Mouse (Mus musculus) lung, adult 2 months (tissue): ENCODE results near the gene Uspl1.

Experiments used
- CTCF ChIP-seq: fragments of 200-500 bp; IDR thresholded peaks from 2 replicates; pipeline ENCODE4 v1.5.1; 2011; ENCODE audit warnings: mild to moderate bottlenecking, low read length, control low read depth; ENCODE audit not compliant: insufficient read depth
- POLR2A ChIP-seq: fragments of 200-500 bp; IDR thresholded peaks from 2 replicates; pipeline ENCODE4 v1.6.1; 2011; ENCODE audit warnings: low read depth, mild to moderate bottlenecking, control low read depth, low read length, borderline replicate concordance; ENCODE audit errors: extremely low read depth

DNA sequence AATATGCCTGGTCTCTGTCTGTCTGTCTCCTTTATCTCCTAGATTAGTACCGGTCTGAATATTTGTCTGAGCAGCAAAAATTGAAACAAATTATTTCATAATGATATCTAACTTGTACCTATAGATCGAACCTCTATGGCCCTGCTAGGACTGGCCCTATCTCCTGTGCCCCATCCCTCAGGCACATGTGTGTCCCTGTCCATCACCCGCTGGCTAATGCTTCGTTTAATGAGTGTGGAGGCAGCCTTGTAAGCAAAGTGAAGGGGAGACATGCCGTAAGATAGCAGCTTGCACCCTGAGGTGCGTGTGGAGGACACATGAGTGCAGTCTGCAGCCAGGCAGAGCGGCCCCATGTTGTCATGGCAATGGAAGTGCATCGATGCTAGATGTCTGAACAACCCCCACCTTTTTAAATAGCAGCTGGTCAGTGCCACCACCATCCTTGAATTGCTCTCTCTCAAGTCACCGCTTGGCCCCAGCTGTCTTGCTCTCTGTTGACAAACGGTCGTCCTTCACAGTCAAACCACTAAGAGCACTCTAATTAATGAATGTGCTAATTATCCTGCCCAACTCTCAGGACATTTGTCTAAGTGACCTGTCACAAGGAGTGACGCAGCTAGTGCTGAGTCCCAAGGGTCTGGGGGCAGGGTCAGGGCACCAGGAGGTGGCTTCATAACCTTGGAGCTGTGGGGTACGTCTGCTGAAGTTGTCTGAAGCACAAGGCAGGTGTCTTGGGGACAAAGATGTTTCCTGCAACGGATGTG, 73.5 kb downstream of the Uspl1 start:
- no peak for TF ChIP-seq CTCF
- TF ChIP-seq POLR2A, result no peak
